Mouse (Mus musculus) midbrain, postnatal 0 days (tissue): Measurements from ENCODE around the gene Dao. TPM values are rescaled to one million over a fixed set of nuclear protein-coding genes. Genes with fewer than 3 reads are reported as not detected.

Source experiments
- ATAC-seq: fragments of 200-750 bp; cut with Nextera tagmentation; 2 replicates; pipeline ENCODE4 v1.8.0; 2017; ENCODE audit warnings: moderate number of reproducible peaks, mild to moderate bottlenecking, moderate TSS enrichment, moderate library complexity; ENCODE audit not compliant: low FRiP score
- DNase-seq: peaks from one replicate; pipeline ENCODE4 v3.0.0-alpha.2; 2015; ENCODE audit warnings: low spot score
- H3K27ac ChIP-seq: fragments of 300-500 bp; sonication (generic); 2 replicates; pipeline ENCODE4 v1.5.1; 2014; ENCODE audit warnings: low read depth, mild to moderate bottlenecking, low read length, mixed read lengths
- H3K27me3 ChIP-seq: fragments of 300-500 bp; sonication (generic); 2 replicates; pipeline ENCODE4 v1.6.1; 2014; ENCODE audit warnings: low read length, control low read depth, mixed read lengths; ENCODE audit not compliant: insufficient read depth
- H3K36me3 ChIP-seq: fragments of 300-500 bp; sonication (generic); 2 replicates; pipeline ENCODE4 v1.6.1; 2014; ENCODE audit warnings: low read length, control low read depth, mixed read lengths; ENCODE audit not compliant: insufficient read depth
- H3K4me1 ChIP-seq: fragments of 300-500 bp; sonication (generic); 2 replicates; pipeline ENCODE4 v1.6.1; 2014; ENCODE audit warnings: mild to moderate bottlenecking, control low read depth, antibody characterized with exemption, low read length, mixed read lengths; ENCODE audit not compliant: insufficient read depth
- H3K4me2 ChIP-seq: fragments of 300-500 bp; sonication (generic); 2 replicates; pipeline ENCODE4 v1.6.1; 2014; ENCODE audit warnings: low read depth, mild to moderate bottlenecking, low read length, mixed read lengths; ENCODE audit not compliant: poor library complexity, severe bottlenecking
- H3K4me3 ChIP-seq: fragments of 300-500 bp; sonication (generic); 2 replicates; pipeline ENCODE4 v1.5.1; 2014; ENCODE audit warnings: low read depth, mild to moderate bottlenecking, low read length, moderate library complexity
- H3K9ac ChIP-seq: fragments of 300-500 bp; sonication (generic); replicated peaks from 2 replicates; pipeline ENCODE4 v1.6.1; 2014; ENCODE audit warnings: mild to moderate bottlenecking, low read length, moderate library complexity, mixed read lengths; ENCODE audit not compliant: poor library complexity, severe bottlenecking
- H3K9me3 ChIP-seq: fragments of 300-500 bp; sonication (generic); 2 replicates; pipeline ENCODE4 v1.6.1; 2016; ENCODE audit warnings: low read length, control low read depth
- CTCF ChIP-seq: IDR thresholded peaks from 2 replicates; pipeline ENCODE4 v1.5.1; 2016; ENCODE audit warnings: antibody characterized with exemption, mild to moderate bottlenecking
- WGBS: fragments of 180-500 bp; shearing (Covaris S2); extraction: QIAGEN DNeasy Blood & Tissue Kit; methylation state at CpG from one replicate; pipeline ENCODE4 v1.1.7; 2014; 5-methylcytosine and 5-hydroxymethylcytosine counted together
- polyA plus RNA-seq: library from polyadenylated mRNA; unstranded; fragments of >200 nt; fragmentation: Nextera tagmentation; extraction: Ambion mirVana; gene quantifications from 2 replicates; pipeline ENCODE4 v1.2.1, GENCODE M21; 2015
- total RNA-seq: library from RNA; depleted of rRNA; stranded (reverse); fragments of >200 nt; gene quantifications from 2 replicates; pipeline ENCODE4 v1.2.3, GENCODE M21; 2014; rRNA removed

Dao gene
- not detected in 2 replicates for total RNA-seq
- polyA plus RNA-seq: 0.09 TPM in 1 of 2 replicates, not detected in the other

GRCm38 (mm10) chr5:114003542-114003941, at the start of gene Dao:
Dao (plus strand) TSS chr5:114003703.
- TF ChIP-seq CTCF: no peak
- no peak within 1 kb of the TSS for H3K4me3 ChIP-seq
- no peak within 1 kb of the TSS for H3K9ac ChIP-seq
- no peak for ATAC-seq
- no peaks in the 10 kb centered on the region for H3K27me3 ChIP-seq
- H3K27ac ChIP-seq: no peak within 1 kb of the TSS
- H3K9me3 ChIP-seq: no peaks in the 10 kb centered on the region
- DNase-seq: no peak
- H3K4me1 ChIP-seq: no peaks in the 10 kb centered on the region
- H3K36me3 ChIP-seq: no peaks in the 10 kb centered on the region
- no peak within 1 kb of the TSS for H3K4me2 ChIP-seq
- 43% methylated on average over 5 of the region's 5 CpGs for WGBS

- peak; percentile 98 for TF ChIP-seq CTCF
- H3K4me1 ChIP-seq: no peaks in the 10 kb centered on the region
- H3K4me3 ChIP-seq: no peak overlapping the region
- H3K9me3 ChIP-seq: no peaks in the 10 kb centered on the region
- 5% methylated on average over 7 of the region's 7 CpGs for WGBS
- no peak overlapping the region for H3K27ac ChIP-seq
- H3K9ac ChIP-seq: no peak overlapping the region
- DNase-seq (peak; percentile 91), ATAC-seq (peak; percentile 64; the same call in 1 of the 2 replicates)
- H3K36me3 ChIP-seq: peaks cover 47% of the 10 kb centered on the region
- no peaks in the 10 kb centered on the region for H3K27me3 ChIP-seq
- no peak overlapping the region for H3K4me2 ChIP-seq
Measured at GRCm38 (mm10) chr5:113954421-113954820, 49.1 kb upstream of the Dao start.

- Histone ChIP-seq H3K9ac (no peak overlapping the region; the same call in 1 of the 2 replicates), H3K4me2 (no peak overlapping the region), H3K4me3 (no peak overlapping the region), H3K36me3 (peaks cover 42% of the 10 kb centered on the region), H3K4me1 (no peaks in the 10 kb centered on the region), H3K9me3 (no peaks in the 10 kb centered on the region), H3K27ac (no peak overlapping the region), H3K27me3 (no peaks in the 10 kb centered on the region)
- DNase-seq: no peak
- no peak for TF ChIP-seq CTCF
- no peak for ATAC-seq
- WGBS: 95% methylated on average over 5 of the region's 5 CpGs
Measured at GRCm38 (mm10) chr5:113955281-113955680, 48.2 kb upstream of the Dao start.

- Histone ChIP-seq H3K27me3 (no peaks in the 10 kb centered on the region), H3K27ac (no peak overlapping the region), H3K4me3 (no peak overlapping the region), H3K9me3 (no peaks in the 10 kb centered on the region), H3K4me2 (no peak overlapping the region), H3K36me3 (peaks cover 38% of the 10 kb centered on the region), H3K9ac (no peak overlapping the region; the same call in 1 of the 2 replicates), H3K4me1 (no peaks in the 10 kb centered on the region)
- DNase-seq (no peak), ATAC-seq (no peak)
- no peak for TF ChIP-seq CTCF
- WGBS: 84% methylated on average over 8 of the region's 8 CpGs
Measured at GRCm38 (mm10) chr5:113955691-113956090, 47.8 kb upstream of the Dao start.

- Histone ChIP-seq H3K9me3 (no peaks in the 10 kb centered on the region), H3K27me3 (no peaks in the 10 kb centered on the region), H3K27ac (no peak overlapping the region), H3K9ac (no peak overlapping the region), H3K36me3 (peaks cover 29% of the 10 kb centered on the region), H3K4me3 (no peak overlapping the region), H3K4me2 (no peak overlapping the region), H3K4me1 (no peaks in the 10 kb centered on the region)
- 4% methylated on average over 4 of the region's 4 CpGs for WGBS
- DNase-seq (peak; percentile 84), ATAC-seq (0 out of 2 replicates have a peak, but pooled peaks have one; percentile 59)
- TF ChIP-seq CTCF: peak; percentile 96
Measured at GRCm38 (mm10) chr5:113956510-113956909, 47.0 kb upstream of the Dao start.

GRCm38 (mm10) chr5:113959039-113959438, 44.5 kb upstream of the Dao start:
- 23% methylated on average over 6 of the region's 6 CpGs for WGBS
- ATAC-seq (no peak), DNase-seq (no peak)
- Histone ChIP-seq H3K27me3 (no peaks in the 10 kb centered on the region), H3K27ac (no peak overlapping the region), H3K9me3 (no peaks in the 10 kb centered on the region), H3K9ac (no peak overlapping the region), H3K4me2 (no peak overlapping the region), H3K4me3 (no peak overlapping the region), H3K4me1 (no peaks in the 10 kb centered on the region), H3K36me3 (peaks cover 13% of the 10 kb centered on the region)
- no peak for TF ChIP-seq CTCF
